Mouse (Mus musculus): ENCODE results near the gene Tpx2. TPM values are rescaled to one million over a fixed set of nuclear protein-coding genes. Genes with fewer than 3 reads are reported as not detected.

Tpx2 gene
- polyA plus RNA-seq, 1 experiment from 2014 or later: 59.8 TPM

GRCm38 (mm10) chr2:152821023-152821422 is 26.7 kb upstream of the Tpx2 start:
- ATAC-seq (ENCODE audit: low read depth) (no peak), DNase-seq (no peak)
- Histone ChIP-seq H3K27ac (peak overlapping the region; percentile 100), H3K9ac (0 out of 2 replicates have a peak overlapping the region, but pooled peaks have one; percentile 15), H3K36me3 (peaks cover 72% of the 10 kb centered on the region), H3K4me2 (no peak overlapping the region), H3K4me3 (replicated peaks) (no peak overlapping the region), H3K27me3 (no peaks in the 10 kb centered on the region), H3K9me3 (replicated peaks) (no peaks in the 10 kb centered on the region), H3K4me1 (replicated peaks) (peaks cover 97% of the 10 kb centered on the region)
- 62% methylated on average over 5 of the region's 5 CpGs for WGBS (ENCODE audit: insufficient replicate concordance)

GRCm38 (mm10) chr2:152821566-152821965 is 26.2 kb upstream of the Tpx2 start:
- ATAC-seq (ENCODE audit: low read depth) (no peak), DNase-seq (no peak)
- Histone ChIP-seq H3K36me3 (peaks cover 78% of the 10 kb centered on the region), H3K4me1 (replicated peaks) (peaks cover 97% of the 10 kb centered on the region), H3K9me3 (replicated peaks) (no peaks in the 10 kb centered on the region), H3K4me2 (0 out of 2 replicates have a peak overlapping the region, but pooled peaks have one; percentile 9), H3K4me3 (replicated peaks) (no peak overlapping the region), H3K27ac (peak overlapping the region; percentile 100), H3K27me3 (no peaks in the 10 kb centered on the region), H3K9ac (0 out of 2 replicates have a peak overlapping the region, but pooled peaks have one; percentile 15)

GRCm38 (mm10) chr2:152823770-152824169 is 24.0 kb upstream of the Tpx2 start:
- WGBS (ENCODE audit: insufficient replicate concordance): 78% methylated on average over 1 of the region's 1 CpGs
- peak overlapping the region; percentile 98 for H3K27ac ChIP-seq
- peak overlapping the region; percentile 88; the same call in 1 of the 2 replicates for H3K4me3 ChIP-seq (replicated peaks)
- H3K36me3 ChIP-seq: peaks cover 86% of the 10 kb centered on the region
- H3K27me3 ChIP-seq: no peaks in the 10 kb centered on the region
- H3K9me3 ChIP-seq (replicated peaks): no peaks in the 10 kb centered on the region
- H3K4me2 ChIP-seq: peak overlapping the region; percentile 86
- no peak for DNase-seq
- H3K9ac ChIP-seq: peak overlapping the region; percentile 96
- ATAC-seq (ENCODE audit: low read depth): no peak
- H3K4me1 ChIP-seq (replicated peaks): peaks cover 97% of the 10 kb centered on the region

GRCm38 (mm10) chr2:152824438-152825167 is 23.2 kb upstream of the Tpx2 start:
- Histone ChIP-seq H3K27me3 (no peaks in the 10 kb centered on the region), H3K9me3 (replicated peaks) (no peaks in the 10 kb centered on the region), H3K9ac (peak overlapping the region; percentile 96), H3K4me1 (replicated peaks) (peaks cover 97% of the 10 kb centered on the region), H3K4me3 (replicated peaks) (peak overlapping the region; percentile 88), H3K36me3 (peaks cover 79% of the 10 kb centered on the region), H3K4me2 (peak overlapping the region; percentile 86), H3K27ac (peak overlapping the region; percentile 98)
- 30% methylated on average over 3 of the region's 3 CpGs for WGBS (ENCODE audit: insufficient replicate concordance)
- no peak for DNase-seq
- ATAC-seq (ENCODE audit: low read depth): peak; percentile 80

GRCm38 (mm10) chr2:152825168-152825697 is 22.5 kb upstream of the Tpx2 start:
- H3K9ac ChIP-seq: peak overlapping the region; percentile 96

GRCm38 (mm10) chr2:152825713-152826112 is 22.1 kb upstream of the Tpx2 start:
- H3K27me3 ChIP-seq: no peaks in the 10 kb centered on the region
- peak overlapping the region; percentile 86 for H3K4me2 ChIP-seq
- peaks cover 90% of the 10 kb centered on the region for H3K4me1 ChIP-seq (replicated peaks)
- H3K9ac ChIP-seq: peak overlapping the region; percentile 96
- 49% methylated on average over 2 of the region's 2 CpGs for WGBS (ENCODE audit: insufficient replicate concordance)
- H3K9me3 ChIP-seq (replicated peaks): no peaks in the 10 kb centered on the region
- H3K4me3 ChIP-seq (replicated peaks): peak overlapping the region; percentile 88
- H3K27ac ChIP-seq: peak overlapping the region; percentile 98
- ATAC-seq (ENCODE audit: low read depth) (no peak), DNase-seq (no peak)
- peaks cover 68% of the 10 kb centered on the region for H3K36me3 ChIP-seq

More at GRCm38 (mm10) chr2:152825168-152825697, 22.5 kb upstream of the Tpx2 start:
- H3K27ac ChIP-seq: peak overlapping the region; percentile 98
- peak overlapping the region; percentile 86 for H3K4me2 ChIP-seq
- ATAC-seq (ENCODE audit: low read depth): no peak; the same call in 1 of the 2 replicates
- H3K36me3 ChIP-seq: peaks cover 73% of the 10 kb centered on the region
- H3K9me3 ChIP-seq (replicated peaks): no peaks in the 10 kb centered on the region
- peak overlapping the region; percentile 88 for H3K4me3 ChIP-seq (replicated peaks)
- no peaks in the 10 kb centered on the region for H3K27me3 ChIP-seq
- peaks cover 94% of the 10 kb centered on the region for H3K4me1 ChIP-seq (replicated peaks)
- DNase-seq: no peak
- 57% methylated on average over 4 of the region's 4 CpGs for WGBS (ENCODE audit: insufficient replicate concordance)

- H3K9ac ChIP-seq: peak overlapping the region; percentile 96
- H3K4me3 ChIP-seq (replicated peaks): peak overlapping the region; percentile 88
- H3K36me3 ChIP-seq: peaks cover 61% of the 10 kb centered on the region
- H3K9me3 ChIP-seq (replicated peaks): no peaks in the 10 kb centered on the region
- peaks cover 82% of the 10 kb centered on the region for H3K4me1 ChIP-seq (replicated peaks)
- no peak for ATAC-seq (ENCODE audit: low read depth)
- peak overlapping the region; percentile 98 for H3K27ac ChIP-seq
- H3K4me2 ChIP-seq: peak overlapping the region; percentile 86
- WGBS (ENCODE audit: insufficient replicate concordance): 22% methylated on average over 3 of the region's 3 CpGs
- H3K27me3 ChIP-seq: no peaks in the 10 kb centered on the region
- DNase-seq: peak; percentile 42
Observed at GRCm38 (mm10) chr2:152826481-152826880, 21.3 kb upstream of the Tpx2 start.

GRCm38 (mm10) chr2:152827321-152828010 is 20.3 kb upstream of the Tpx2 start:
- WGBS (ENCODE audit: insufficient replicate concordance): 77% methylated on average over 8 of the region's 8 CpGs
- H3K9ac ChIP-seq: peak overlapping the region; percentile 96
- H3K4me3 ChIP-seq (replicated peaks): peak overlapping the region; percentile 88
- peaks cover 52% of the 10 kb centered on the region for H3K36me3 ChIP-seq
- H3K9me3 ChIP-seq (replicated peaks): no peaks in the 10 kb centered on the region
- DNase-seq: no peak
- ATAC-seq (ENCODE audit: low read depth): no peak
- H3K4me1 ChIP-seq (replicated peaks): peaks cover 76% of the 10 kb centered on the region
- no peaks in the 10 kb centered on the region for H3K27me3 ChIP-seq
- peak overlapping the region; percentile 98 for H3K27ac ChIP-seq
- peak overlapping the region; percentile 86 for H3K4me2 ChIP-seq

- DNase-seq: no peak
- no peaks in the 10 kb centered on the region for H3K9me3 ChIP-seq (replicated peaks)
- 79% methylated on average over 4 of the region's 4 CpGs for WGBS (ENCODE audit: insufficient replicate concordance)
- peak overlapping the region; percentile 98 for H3K27ac ChIP-seq
- H3K9ac ChIP-seq: peak overlapping the region; percentile 96
- H3K27me3 ChIP-seq: no peaks in the 10 kb centered on the region
- H3K4me2 ChIP-seq: peak overlapping the region; percentile 86
- no peak for ATAC-seq (ENCODE audit: low read depth)
- peak overlapping the region; percentile 88 for H3K4me3 ChIP-seq (replicated peaks)
- H3K4me1 ChIP-seq (replicated peaks): peaks cover 71% of the 10 kb centered on the region
- H3K36me3 ChIP-seq: peaks cover 48% of the 10 kb centered on the region
Observed at GRCm38 (mm10) chr2:152828011-152828370, 19.8 kb upstream of the Tpx2 start.

- Histone ChIP-seq H3K4me3 (replicated peaks) (peak overlapping the region; percentile 88), H3K9me3 (replicated peaks) (no peaks in the 10 kb centered on the region), H3K36me3 (peaks cover 48% of the 10 kb centered on the region), H3K9ac (peak overlapping the region; percentile 96), H3K27me3 (no peaks in the 10 kb centered on the region), H3K27ac (peak overlapping the region; percentile 98), H3K4me1 (replicated peaks) (peaks cover 68% of the 10 kb centered on the region), H3K4me2 (peak overlapping the region; percentile 86)
- DNase-seq (no peak), ATAC-seq (ENCODE audit: low read depth) (no peak)
- WGBS (ENCODE audit: insufficient replicate concordance): 25% methylated on average over 1 of the region's 1 CpGs
Observed at GRCm38 (mm10) chr2:152828532-152828931, 19.2 kb upstream of the Tpx2 start.

GRCm38 (mm10) chr2:152829367-152829881 is 18.3 kb upstream of the Tpx2 start:
- Histone ChIP-seq H3K27ac (peak overlapping the region; percentile 98), H3K36me3 (peaks cover 40% of the 10 kb centered on the region), H3K4me1 (replicated peaks) (peaks cover 68% of the 10 kb centered on the region), H3K4me2 (peak overlapping the region; percentile 86), H3K27me3 (no peaks in the 10 kb centered on the region), H3K9me3 (replicated peaks) (no peaks in the 10 kb centered on the region), H3K4me3 (replicated peaks) (peak overlapping the region; percentile 88), H3K9ac (peak overlapping the region; percentile 96)
- WGBS (ENCODE audit: insufficient replicate concordance): 61% methylated on average over 23 of the region's 23 CpGs
- ATAC-seq (ENCODE audit: low read depth) (no peak), DNase-seq (no peak)

Measured in liver, embryonic 13.5 days (tissue).